Mouse (Mus musculus): Measurements from ENCODE around the gene Pla1a.

- no peak for TF ChIP-seq CTCF (IDR thresholded peaks at IDR 0.05; ENCODE audit: low read depth, low read length)
- TF ChIP-seq POLR2A (IDR thresholded peaks at IDR 0.05; ENCODE audit: borderline replicate concordance, low read depth, low read length), result no peak
Measured at GRCm38 (mm10) chr16:38377546-38377945, 55.4 kb downstream of the Pla1a start.

Measured in bone marrow macrophage, adult 2 months (primary cell).